Mouse (Mus musculus) cerebellum, postnatal 36 days (tissue): ENCODE data around the gene Clip2.
"Not testable (repeated sequence)": the region's sequence is repeated elsewhere in the genome, so short reads cannot be mapped to it uniquely, and the experiment has no call there.

Source experiments
- DNase-seq, 2 experiments: peaks; one replicate each; pipeline ENCODE4 v3.0.0; 2021 to 2022; ENCODE audit warnings: mixed read lengths in 2 of 2

Clip2 gene

GRCm38 (mm10) chr5:134456503-134456962, 95.7 kb downstream of the Clip2 start, which contains the start of gene Gtf2ird1:
Gtf2ird1 (minus strand) TSS chr5:134456716.
- DNase-seq, result peak; percentile 75 to 78

- peak; percentile 43 to 44 for DNase-seq
Observed at GRCm38 (mm10) chr5:134455914-134456423, 96.3 kb downstream of the Clip2 start.

GRCm38 (mm10) chr5:134455186-134455895, 96.9 kb downstream of the Clip2 start:
- no peak for DNase-seq

- DNase-seq, result no peak
Observed at GRCm38 (mm10) chr5:134454421-134454820, 97.8 kb downstream of the Clip2 start.

- DNase-seq, result no peak
Observed at GRCm38 (mm10) chr5:134453577-134453976, 98.7 kb downstream of the Clip2 start.

- not testable (repeated sequence) for DNase-seq
Observed at GRCm38 (mm10) chr5:134446755-134447154, 105.5 kb downstream of the Clip2 start.

GRCm38 (mm10) chr5:134445895-134446294, 106.3 kb downstream of the Clip2 start:
- DNase-seq, result no peak

GRCm38 (mm10) chr5:134445208-134445831, 106.9 kb downstream of the Clip2 start:
- DNase-seq, result no peak

- DNase-seq, result no peak
Observed at GRCm38 (mm10) chr5:134444473-134444872, 107.8 kb downstream of the Clip2 start.

- DNase-seq, result no peak
Observed at GRCm38 (mm10) chr5:134442066-134442465, 110.2 kb downstream of the Clip2 start.

GRCm38 (mm10) chr5:134441105-134441504, 111.1 kb downstream of the Clip2 start:
- no peak for DNase-seq

GRCm38 (mm10) chr5:134440098-134440497, 112.1 kb downstream of the Clip2 start:
- no peak for DNase-seq

GRCm38 (mm10) chr5:134439481-134439880, 112.8 kb downstream of the Clip2 start:
- no peak for DNase-seq
